Mouse (Mus musculus): ENCODE data around the gene Olfr117. TPM values are rescaled to one million over a fixed set of nuclear protein-coding genes. Genes with fewer than 3 reads are reported as not detected.
"Not testable (repeated sequence)": the region's sequence is repeated elsewhere in the genome, so short reads cannot be mapped to it uniquely, and the experiment has no call there.

The Olfr117 gene
- not detected for total RNA-seq (2021)
- long read RNA-seq, experiment 1, result 0 reads
- long read RNA-seq, experiment 2, result 0 reads

DNA sequence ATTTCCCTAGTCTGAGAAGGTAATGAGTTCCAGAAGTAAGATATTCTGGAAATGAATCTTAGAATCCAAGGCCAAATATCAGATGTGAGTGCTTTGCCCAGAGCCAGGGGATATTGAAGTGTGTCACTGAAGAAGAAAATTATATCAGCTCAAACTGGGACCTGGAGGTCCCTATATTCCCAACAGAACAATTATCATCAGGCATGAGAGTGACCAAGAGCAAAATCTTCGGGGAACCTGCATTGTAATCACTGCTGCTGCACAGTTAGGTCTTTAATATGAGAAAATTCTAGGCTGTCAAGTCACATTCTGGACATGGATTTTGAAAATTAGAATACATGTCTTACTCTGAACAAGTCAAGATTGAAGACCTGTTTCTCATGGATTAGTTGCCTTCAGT lies at the start of gene Olfr117:
Gene Olfr117, minus strand, starts transcription at position 101 of the 400 bp plus-strand sequence.
- no peak for DNase-seq

DNA sequence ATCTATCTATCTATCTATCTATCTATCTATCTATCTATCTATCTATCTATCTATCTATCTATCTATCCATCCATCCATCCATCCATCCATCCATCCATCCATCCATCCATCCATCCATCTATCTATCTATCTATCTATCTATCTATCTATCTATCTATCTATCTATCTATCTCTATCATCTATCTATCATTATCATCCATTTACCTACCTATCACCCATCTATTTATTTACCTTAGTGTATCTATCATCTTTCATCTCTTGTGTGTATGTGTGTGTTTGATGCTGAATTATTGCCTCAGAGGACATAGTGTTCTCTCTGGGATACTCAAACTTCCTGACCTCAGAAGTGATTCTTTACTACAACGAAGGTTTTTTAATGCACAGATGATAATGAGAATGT lies 32.7 kb upstream of the Olfr117 start, which contains the start of gene Olfr119:
Gene Olfr119, plus strand, starts transcription at position 301 of the 400 bp plus-strand sequence.
- not testable (repeated sequence) for DNase-seq

DNA sequence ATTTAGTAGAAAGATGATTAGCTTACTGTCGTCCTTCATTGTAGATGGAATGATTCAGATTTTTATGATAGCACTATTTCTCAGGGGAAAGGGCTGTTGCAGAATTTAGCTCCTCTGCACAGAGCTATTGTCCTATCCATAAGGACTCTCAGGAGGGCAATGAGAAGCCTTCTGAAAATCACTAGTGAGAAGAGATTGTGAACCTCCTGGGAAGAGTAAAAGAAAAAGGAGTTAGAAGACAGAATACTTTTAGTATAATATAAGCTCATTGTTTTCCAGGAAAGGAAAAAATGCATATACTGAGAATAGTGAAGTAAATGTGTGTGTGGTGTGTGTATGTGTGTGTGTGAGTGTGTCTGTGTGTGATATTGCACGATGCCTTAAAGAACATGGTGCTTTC lies 3.1 kb upstream of the Olfr117 start, which contains the start of gene Olfr118:
Gene Olfr118, plus strand, starts transcription at position 301 of the 400 bp plus-strand sequence.
- no peak for DNase-seq

DNA sequence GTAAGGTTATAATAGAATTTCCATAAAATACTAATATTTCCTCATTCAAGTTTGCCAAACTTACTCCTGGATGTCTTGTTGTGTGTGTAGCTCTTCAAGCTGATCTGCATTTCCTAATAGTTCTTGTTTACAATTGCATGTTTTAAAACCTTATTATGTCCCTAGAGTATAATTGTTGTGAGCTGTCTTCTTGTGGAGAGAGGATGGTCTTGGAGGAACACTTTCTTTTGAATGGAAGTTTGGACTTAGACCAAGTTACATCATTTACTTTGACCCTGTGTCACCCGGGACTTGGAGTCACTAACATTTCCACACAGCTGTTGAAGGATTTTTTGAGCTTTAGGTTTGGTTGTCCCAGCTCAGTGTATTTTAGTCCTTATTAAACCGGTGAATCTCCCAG lies 36.6 kb downstream of the Olfr117 start, which contains the start of the genes Olfr115 and Olfr116:
Gene Olfr115, minus strand, starts transcription at position 101 of the 400 bp plus-strand sequence.
Gene Olfr116, minus strand, starts transcription at position 191 of the 400 bp plus-strand sequence.
- DNase-seq, result no peak

Other genes with a start within 250 kb of the Olfr117 start
- not detected for gene Olfr108, start 218.3 kb downstream of the Olfr117 start, total RNA-seq (2021)
- gene Olfr109, start 204.9 kb downstream of the Olfr117 start, total RNA-seq (2021), result not detected
- gene H2-M2, start 180.2 kb downstream of the Olfr117 start, total RNA-seq (2021), result not detected
- gene Olfr110, start 171.3 kb downstream of the Olfr117 start, total RNA-seq (2021), result not detected
- gene Olfr111, start 155.8 kb downstream of the Olfr117 start, total RNA-seq (2021), result not detected
- not detected for gene Olfr112, start 94.3 kb downstream of the Olfr117 start, total RNA-seq (2021)
- gene Olfr113, start 86.1 kb downstream of the Olfr117 start, total RNA-seq (2021), result not detected
- not detected for gene Olfr114, start 71.0 kb downstream of the Olfr117 start, total RNA-seq (2021)
- under 1 TPM; 0.11 to 0.26 TPM for gene Olfr115, start 36.7 kb downstream of the Olfr117 start, total RNA-seq (2021)
- gene Olfr116, start 36.6 kb downstream of the Olfr117 start, total RNA-seq (2021), result not detected
- not detected for gene Olfr118, start 3.2 kb upstream of the Olfr117 start, total RNA-seq (2021)
- not detected for gene Olfr119, start 32.8 kb upstream of the Olfr117 start, total RNA-seq (2021)
- gene Olfr120, start 58.0 kb upstream of the Olfr117 start, total RNA-seq (2021), result not detected
- not detected for gene Olfr121, start 85.1 kb upstream of the Olfr117 start, total RNA-seq (2021)
- gene Olfr122, start 104.8 kb upstream of the Olfr117 start, total RNA-seq (2021), result not detected
- gene Olfr123, start 129.7 kb upstream of the Olfr117 start, total RNA-seq (2021), result not detected
- not detected for gene Olfr124, start 136.1 kb upstream of the Olfr117 start, total RNA-seq (2021)
- gene Olfr125, start 169.2 kb upstream of the Olfr117 start, total RNA-seq (2021), result not detected
- gene Olfr126, start 183.7 kb upstream of the Olfr117 start, total RNA-seq (2021), result not detected
- not detected for gene Olfr127, start 236.7 kb upstream of the Olfr117 start, total RNA-seq (2021)